Mouse (Mus musculus) B cell, adult 67 days (primary cell): ENCODE measurements around the gene Slc30a2. TPM values are rescaled to one million over a fixed set of nuclear protein-coding genes. Genes with fewer than 3 reads are reported as not detected.

Source experiments
- total RNA-seq, 2 experiments: library from RNA; stranded (reverse); gene quantifications; 4 replicates each; pipeline ENCODE4 v1.2.4; 2023

The Slc30a2 gene
- not detected for total RNA-seq

GRCm38 (mm10) chr4:134343071-134344031 lies at the start of gene Slc30a2:
Slc30a2 (plus strand) TSS chr4:134343181.

GRCm38 (mm10) chr4:134314876-134315275 lies 28.1 kb upstream of the Slc30a2 start, which contains the start of gene Trim63:
Trim63 (plus strand) TSS chr4:134315120.

GRCm38 (mm10) chr4:134383750-134384149 lies 40.8 kb downstream of the Slc30a2 start, which contains the start of gene Extl1:
Extl1 (minus strand) TSS chr4:134383850.

DNA sequence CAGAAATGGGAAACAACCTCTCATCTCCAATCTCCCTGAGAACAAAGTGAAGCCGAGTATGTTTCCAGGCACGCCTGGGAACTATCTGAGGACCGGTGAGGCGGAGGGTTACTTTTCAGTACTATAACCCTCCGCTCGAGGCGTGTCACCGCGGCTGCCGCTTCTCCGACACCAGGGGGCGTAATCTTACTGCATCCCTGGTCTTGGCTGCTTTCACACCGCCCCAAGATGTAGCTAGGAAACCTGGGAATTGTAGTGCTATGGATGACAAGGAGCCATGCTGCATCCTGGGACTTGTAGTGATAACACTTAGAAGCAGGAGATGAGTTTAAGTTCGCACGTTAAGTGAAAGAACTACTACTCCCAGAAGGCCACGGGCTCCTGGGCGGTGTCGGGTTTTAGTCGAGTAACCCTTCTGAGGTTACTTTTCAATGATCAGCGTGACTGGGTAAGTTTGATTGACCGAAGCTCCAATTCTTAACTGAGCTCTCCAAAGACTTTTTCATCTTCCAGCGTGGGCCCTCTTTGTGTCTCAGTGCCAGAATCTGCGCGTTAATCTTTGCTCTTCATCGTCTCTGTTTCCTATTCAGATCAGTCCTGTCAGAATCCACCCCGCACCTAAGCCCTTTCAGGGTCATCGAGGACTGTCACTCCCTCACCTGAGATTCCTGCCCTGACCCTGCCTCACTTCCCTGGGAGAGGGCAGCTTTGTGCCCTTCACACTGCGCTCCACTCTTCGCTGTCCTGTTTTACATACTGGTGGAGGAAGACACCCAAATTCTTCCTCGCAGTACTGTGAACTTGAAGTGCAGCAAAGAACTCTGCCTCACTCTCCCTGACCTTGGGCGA lies 53.2 kb downstream of the Slc30a2 start, which contains the start of gene Pafah2:
Gene Pafah2 (plus strand): TSS at position 344 of the 849 bp plus-strand sequence.

Other genes starting within 250 kb of the Slc30a2 start
- gene Cd52, start 248.1 kb upstream of the Slc30a2 start, total RNA-seq, result 1,000 to 10,000 TPM; 1,727 to 1,891 TPM
- 10 to 100 TPM; 35.7 to 54.9 TPM for gene Ubxn11, start 240.6 kb upstream of the Slc30a2 start, total RNA-seq
- gene Sh3bgrl3, start 214.4 kb upstream of the Slc30a2 start, total RNA-seq, result 100 to 1,000 TPM; 629 to 698 TPM
- gene Cep85, start 156.1 kb upstream of the Slc30a2 start, total RNA-seq, result 10 to 100 TPM; 14.3 to 25.1 TPM
- not detected for gene Gm7534, start 140.2 kb upstream of the Slc30a2 start, total RNA-seq
- gene Catsper4, start 115.8 kb upstream of the Slc30a2 start, total RNA-seq, result not detected
- not detected for gene Cnksr1, start 104.8 kb upstream of the Slc30a2 start, total RNA-seq
- not detected for gene E130218I03Rik, start 99.5 kb upstream of the Slc30a2 start, total RNA-seq
- 10 to 100 TPM; 22.9 to 25.0 TPM for gene Zfp593, start 97.6 kb upstream of the Slc30a2 start, total RNA-seq
- not detected for gene Gm30191, start 96.2 kb upstream of the Slc30a2 start, total RNA-seq
- gene Grrp1, start 89.1 kb upstream of the Slc30a2 start, total RNA-seq, result not detected
- 10 to 100 TPM; 16.2 to 17.3 TPM for gene Pdik1l, start 55.3 kb upstream of the Slc30a2 start, total RNA-seq
- gene Trim63, start 28.1 kb upstream of the Slc30a2 start, total RNA-seq, result not detected
- 1 to 10 TPM; 1.0 to 2.5 TPM for gene Extl1, start 40.7 kb downstream of the Slc30a2 start, total RNA-seq
- gene Pafah2, start 53.1 kb downstream of the Slc30a2 start, total RNA-seq, result 1 to 10 TPM; 1.8 to 2.6 TPM
- 10 to 100 TPM; 37.9 to 39.5 TPM for gene Stmn1, start 125.1 kb downstream of the Slc30a2 start, total RNA-seq
- 1 to 10 TPM; 2.0 to 3.4 TPM for gene Paqr7, start 153.5 kb downstream of the Slc30a2 start, total RNA-seq
- gene Aunip, start 167.8 kb downstream of the Slc30a2 start, total RNA-seq, result not detected
- 10 to 100 TPM; 45.0 to 46.9 TPM for gene Mtfr1l, start 192.2 kb downstream of the Slc30a2 start, total RNA-seq
- under 1 TPM; 0.77 to 0.90 TPM for gene Selenon, start 209.0 kb downstream of the Slc30a2 start, total RNA-seq